Mouse (Mus musculus) kidney, embryonic 16.5 days (tissue): Measurements from ENCODE around the gene Fam189a1. TPM values are rescaled to one million over a fixed set of nuclear protein-coding genes. Genes with fewer than 3 reads are reported as not detected.

Experiments used
- ATAC-seq: fragments of 200-750 bp; cut with Nextera tagmentation; 2 replicates; pipeline ENCODE4 v1.8.0; 2017; ENCODE audit warnings: moderate TSS enrichment; ENCODE audit not compliant: low FRiP score, low TSS enrichment
- H3K27ac ChIP-seq: fragments of 300-500 bp; sonication (generic); 2 replicates; pipeline ENCODE4 v1.5.1; 2014; ENCODE audit warnings: low read length
- H3K27me3 ChIP-seq: fragments of 300-500 bp; sonication (generic); 2 replicates; pipeline ENCODE4 v1.6.1; 2014; ENCODE audit warnings: low read length, control low read depth, mixed read lengths; ENCODE audit not compliant: insufficient read depth
- H3K36me3 ChIP-seq: fragments of 300-500 bp; sonication (generic); 2 replicates; pipeline ENCODE4 v1.6.1; 2014; ENCODE audit warnings: low read length, control low read depth, mixed read lengths; ENCODE audit not compliant: insufficient read depth
- H3K4me1 ChIP-seq: fragments of 300-500 bp; sonication (generic); 2 replicates; pipeline ENCODE4 v1.6.1; 2014; ENCODE audit warnings: low read length, control low read depth, mixed read lengths; ENCODE audit not compliant: insufficient read depth
- H3K4me2 ChIP-seq: fragments of 300-500 bp; sonication (generic); replicated peaks from 2 replicates; pipeline ENCODE4 v1.6.1; 2014; ENCODE audit warnings: low read depth, low read length
- H3K4me3 ChIP-seq: fragments of 300-500 bp; sonication (generic); 2 replicates; pipeline ENCODE4 v1.5.1; 2014; ENCODE audit warnings: mild to moderate bottlenecking, low read length
- H3K9ac ChIP-seq: fragments of 300-500 bp; sonication (generic); replicated peaks from 2 replicates; pipeline ENCODE4 v1.6.1; 2014; ENCODE audit warnings: low read length
- H3K9me3 ChIP-seq: fragments of 300-500 bp; sonication (generic); 2 replicates; pipeline ENCODE4 v1.6.1; 2016; ENCODE audit warnings: low read length, control low read depth
- WGBS: fragments of 180-500 bp; shearing (Covaris S2); extraction: QIAGEN DNeasy Blood & Tissue Kit; methylation state at CpG from one replicate; pipeline ENCODE4 v1.1.7; 2014; 5-methylcytosine and 5-hydroxymethylcytosine counted together
- polyA plus RNA-seq: library from polyadenylated mRNA; unstranded; fragments of >200 nt; fragmentation: Nextera tagmentation; extraction: Ambion mirVana; gene quantifications from 2 replicates; pipeline ENCODE4 v1.2.1, GENCODE M21; 2015

Gene Fam189a1
- polyA plus RNA-seq, 1 experiment from 2014 or later = 0.20 TPM

- Histone ChIP-seq H3K27me3 (no peaks in the 10 kb centered on the region), H3K4me1 (no peaks in the 10 kb centered on the region), H3K36me3 (no peaks in the 10 kb centered on the region), H3K9me3 (no peaks in the 10 kb centered on the region), H3K4me2 (no peak overlapping the region), H3K27ac (no peak overlapping the region), H3K9ac (no peak overlapping the region), H3K4me3 (no peak overlapping the region)
- no peak for ATAC-seq
- 87% methylated on average over 4 of the region's 4 CpGs for WGBS
These were observed 376.9 kb downstream of the Fam189a1 start for GRCm38 (mm10) chr7:64779501-64779900.

- no peak for ATAC-seq
- WGBS = 84% methylated on average over 13 of the region's 13 CpGs
- Histone ChIP-seq H3K27me3 (no peaks in the 10 kb centered on the region), H3K36me3 (no peaks in the 10 kb centered on the region), H3K4me2 (no peak overlapping the region), H3K9me3 (no peaks in the 10 kb centered on the region), H3K4me1 (no peaks in the 10 kb centered on the region), H3K27ac (no peak overlapping the region), H3K4me3 (no peak overlapping the region), H3K9ac (no peak overlapping the region)
These were observed 379.5 kb downstream of the Fam189a1 start for GRCm38 (mm10) chr7:64776708-64777489.

GRCm38 (mm10) chr7:64773465-64773864, 382.9 kb downstream of the Fam189a1 start:
- H3K36me3 ChIP-seq = no peaks in the 10 kb centered on the region
- H3K9me3 ChIP-seq = no peaks in the 10 kb centered on the region
- H3K9ac ChIP-seq = no peak overlapping the region
- H3K4me1 ChIP-seq = no peaks in the 10 kb centered on the region
- ATAC-seq = no peak
- H3K4me2 ChIP-seq = no peak overlapping the region
- 36% methylated on average over 10 of the region's 10 CpGs for WGBS
- H3K27me3 ChIP-seq = no peaks in the 10 kb centered on the region; the same call in 1 of the 2 replicates
- H3K4me3 ChIP-seq = no peak overlapping the region
- H3K27ac ChIP-seq = no peak overlapping the region

GRCm38 (mm10) chr7:64770779-64771390, 385.5 kb downstream of the Fam189a1 start:
- no peaks in the 10 kb centered on the region for H3K9me3 ChIP-seq
- no peaks in the 10 kb centered on the region for H3K4me1 ChIP-seq
- peak; percentile 64 for ATAC-seq
- H3K9ac ChIP-seq = peak overlapping the region; percentile 25; the same call in 1 of the 2 replicates
- H3K4me2 ChIP-seq = peak overlapping the region; percentile 49
- peak overlapping the region; percentile 39; the same call in 1 of the 2 replicates for H3K27ac ChIP-seq
- no peaks in the 10 kb centered on the region for H3K36me3 ChIP-seq
- 44% methylated on average over 8 of the region's 8 CpGs for WGBS
- no peaks in the 10 kb centered on the region; the same call in 1 of the 2 replicates for H3K27me3 ChIP-seq
- H3K4me3 ChIP-seq = peak overlapping the region; percentile 36

GRCm38 (mm10) chr7:64769768-64770167, 386.6 kb downstream of the Fam189a1 start:
- H3K36me3 ChIP-seq = no peaks in the 10 kb centered on the region
- H3K9ac ChIP-seq = no peak overlapping the region
- no peak for ATAC-seq
- no peak overlapping the region for H3K4me3 ChIP-seq
- H3K9me3 ChIP-seq = no peaks in the 10 kb centered on the region
- no peaks in the 10 kb centered on the region for H3K4me1 ChIP-seq
- 61% methylated on average over 7 of the region's 7 CpGs for WGBS
- no peak overlapping the region for H3K4me2 ChIP-seq
- H3K27ac ChIP-seq = no peak overlapping the region
- no peaks in the 10 kb centered on the region; the same call in 1 of the 2 replicates for H3K27me3 ChIP-seq

- 84% methylated on average over 3 of the region's 3 CpGs for WGBS
- Histone ChIP-seq H3K9me3 (no peaks in the 10 kb centered on the region), H3K27me3 (no peaks in the 10 kb centered on the region; the same call in 1 of the 2 replicates), H3K27ac (no peak overlapping the region), H3K4me2 (no peak overlapping the region), H3K4me1 (no peaks in the 10 kb centered on the region), H3K36me3 (no peaks in the 10 kb centered on the region), H3K4me3 (no peak overlapping the region), H3K9ac (no peak overlapping the region)
- ATAC-seq = no peak
These were observed 390.8 kb downstream of the Fam189a1 start for GRCm38 (mm10) chr7:64765595-64765994.

- Histone ChIP-seq H3K27ac (no peak overlapping the region), H3K9ac (no peak overlapping the region), H3K9me3 (no peaks in the 10 kb centered on the region), H3K4me3 (no peak overlapping the region), H3K4me1 (peaks cover 6% of the 10 kb centered on the region; the same call in 1 of the 2 replicates), H3K27me3 (no peaks in the 10 kb centered on the region), H3K36me3 (no peaks in the 10 kb centered on the region), H3K4me2 (no peak overlapping the region)
- WGBS = 87% methylated on average over 7 of the region's 7 CpGs
- no peak for ATAC-seq
These were observed 401.2 kb downstream of the Fam189a1 start for GRCm38 (mm10) chr7:64755141-64755540.

GRCm38 (mm10) chr7:64754161-64754560, 402.2 kb downstream of the Fam189a1 start:
- Histone ChIP-seq H3K27me3 (no peaks in the 10 kb centered on the region), H3K27ac (no peak overlapping the region), H3K4me1 (peaks cover 6% of the 10 kb centered on the region; the same call in 1 of the 2 replicates), H3K9me3 (no peaks in the 10 kb centered on the region), H3K36me3 (no peaks in the 10 kb centered on the region), H3K4me3 (no peak overlapping the region), H3K9ac (no peak overlapping the region), H3K4me2 (no peak overlapping the region)
- ATAC-seq = no peak
- WGBS = 30% methylated on average over 7 of the region's 7 CpGs

GRCm38 (mm10) chr7:64753678-64754077, 402.7 kb downstream of the Fam189a1 start:
- Histone ChIP-seq H3K4me1 (peaks cover 6% of the 10 kb centered on the region; the same call in 1 of the 2 replicates), H3K9ac (no peak overlapping the region), H3K36me3 (no peaks in the 10 kb centered on the region), H3K4me2 (no peak overlapping the region), H3K9me3 (no peaks in the 10 kb centered on the region), H3K27ac (no peak overlapping the region), H3K4me3 (no peak overlapping the region), H3K27me3 (no peaks in the 10 kb centered on the region)
- 24% methylated on average over 6 of the region's 6 CpGs for WGBS
- ATAC-seq = no peak

- H3K4me1 ChIP-seq = peaks cover 6% of the 10 kb centered on the region; the same call in 1 of the 2 replicates
- no peak overlapping the region for H3K4me2 ChIP-seq
- no peaks in the 10 kb centered on the region for H3K27me3 ChIP-seq
- H3K9me3 ChIP-seq = no peaks in the 10 kb centered on the region
- WGBS = 86% methylated on average over 7 of the region's 7 CpGs
- H3K9ac ChIP-seq = no peak overlapping the region
- ATAC-seq = no peak
- H3K36me3 ChIP-seq = no peaks in the 10 kb centered on the region
- H3K27ac ChIP-seq = no peak overlapping the region
- H3K4me3 ChIP-seq = no peak overlapping the region
These were observed 404.2 kb downstream of the Fam189a1 start for GRCm38 (mm10) chr7:64752133-64752532.
